Mouse (Mus musculus): ENCODE data around the gene Cntfr.
"Not testable (repeated sequence)": the region's sequence is repeated elsewhere in the genome, so short reads cannot be mapped to it uniquely, and the experiment has no call there.

The Cntfr gene

DNA sequence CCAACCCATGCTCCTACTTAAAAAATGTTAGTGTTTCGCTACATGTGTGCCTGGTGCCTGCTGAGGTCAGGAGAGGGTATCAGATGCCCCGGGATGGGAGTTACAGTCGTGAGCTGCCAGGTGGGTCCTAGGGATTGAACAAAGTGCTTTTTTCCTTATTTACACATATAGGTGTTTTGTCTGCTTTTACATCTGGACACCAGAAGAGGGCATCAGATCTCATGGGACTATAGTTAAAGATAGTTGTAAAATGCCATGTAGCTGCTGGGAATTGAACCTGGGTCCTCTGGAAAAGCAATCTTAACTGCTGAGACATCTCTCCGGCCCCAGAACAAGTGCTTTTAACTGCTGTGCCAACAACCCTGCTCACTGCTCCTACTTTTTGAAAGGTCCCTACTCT is 13.3 kb upstream of the Cntfr start:
- no peak for DNase-seq (ENCODE audit: low spot score)

DNA sequence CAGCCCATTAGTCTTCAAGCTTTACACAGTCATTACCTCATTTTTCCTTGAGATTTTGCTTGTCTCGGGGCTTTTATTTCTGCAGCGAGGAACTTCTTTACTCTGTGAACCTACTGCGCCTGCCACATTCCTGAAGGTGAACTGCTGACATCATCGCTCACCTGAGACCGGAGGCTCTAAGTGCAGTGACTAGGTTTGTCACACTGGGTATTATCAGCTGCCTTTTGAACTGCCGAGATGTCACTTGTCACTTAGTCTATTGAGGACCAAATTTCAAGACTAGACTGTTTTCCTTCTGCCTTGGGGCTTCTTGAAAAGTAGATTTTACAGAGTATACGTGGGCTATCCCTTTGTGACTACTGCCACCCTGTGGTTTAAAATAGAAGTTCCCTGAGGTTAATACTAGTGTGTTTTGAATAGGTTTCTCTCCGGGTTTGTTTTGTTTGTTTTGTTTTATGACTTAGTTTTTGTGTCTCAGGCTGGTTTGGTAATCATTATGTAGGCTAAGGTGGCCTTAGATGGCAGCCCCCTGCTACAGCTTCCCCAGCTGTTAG is 11.4 kb upstream of the Cntfr start:
- peak; percentile 67 for DNase-seq (ENCODE audit: low spot score)

DNA sequence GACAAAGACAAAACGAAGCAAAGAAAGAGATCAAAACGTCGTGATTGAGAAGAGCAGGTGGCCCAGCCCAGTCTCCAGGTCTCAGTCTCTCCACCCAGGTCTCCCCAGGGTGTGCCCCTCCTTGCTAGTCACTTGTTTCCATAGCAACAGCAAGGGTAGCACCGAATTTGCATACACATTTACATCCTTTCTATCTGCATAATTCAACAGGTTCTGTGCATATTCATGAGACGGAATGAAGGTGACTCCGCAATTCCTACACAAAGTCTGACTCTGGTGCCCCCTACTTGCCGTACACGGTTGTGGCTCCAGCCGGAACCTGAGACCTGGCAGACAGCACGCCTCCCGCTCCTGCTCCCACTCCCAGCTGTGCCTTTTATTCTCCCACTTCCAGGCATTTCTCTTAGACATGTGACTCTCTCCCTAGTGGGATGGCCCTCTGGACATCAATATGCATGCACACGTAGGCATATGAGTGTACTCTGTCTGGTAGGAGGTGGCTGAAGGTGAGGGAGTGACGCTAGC is 10.2 kb upstream of the Cntfr start:
- peak; percentile 75 for DNase-seq (ENCODE audit: low spot score)

DNA sequence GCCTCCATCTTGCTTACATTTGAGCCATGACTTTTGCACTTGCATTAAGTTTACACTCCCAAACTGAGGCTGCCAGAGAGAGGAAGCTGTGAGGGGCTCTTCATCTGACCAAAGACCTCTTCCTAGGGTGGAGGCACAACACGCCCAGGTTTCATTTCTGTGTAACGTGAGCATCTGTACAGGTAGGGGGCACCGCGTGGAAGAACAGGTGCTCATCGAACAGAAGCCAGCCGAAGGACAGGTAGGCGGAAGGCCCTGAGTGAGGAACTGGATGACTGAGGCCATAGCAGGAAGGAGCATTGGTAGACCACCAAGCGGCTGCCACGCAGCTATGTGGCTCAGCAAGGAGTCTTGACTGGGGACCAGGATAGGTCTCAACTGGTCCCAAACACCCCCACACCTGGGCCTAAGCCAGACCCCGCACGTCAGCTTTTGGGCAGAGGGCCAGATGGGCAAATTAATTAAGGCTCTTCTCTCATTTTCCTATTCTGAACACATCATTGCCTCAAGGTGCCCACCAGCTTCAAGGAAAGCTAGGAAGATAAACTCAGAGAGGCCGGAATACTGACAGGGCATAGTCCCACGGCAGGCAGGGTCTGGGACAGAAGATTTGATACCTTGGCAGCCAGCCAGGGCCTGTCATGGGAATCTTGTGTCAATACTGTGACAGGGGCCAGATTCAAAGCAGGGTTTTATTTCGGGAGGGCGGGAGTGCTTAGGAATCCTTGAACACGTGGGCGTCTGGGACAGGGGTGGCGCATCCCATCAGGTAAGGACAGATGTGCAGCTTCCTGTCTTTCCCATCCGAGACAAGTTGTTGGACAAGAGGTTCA is 9.2 kb upstream of the Cntfr start:
- no peak for DNase-seq (ENCODE audit: low spot score)

DNA sequence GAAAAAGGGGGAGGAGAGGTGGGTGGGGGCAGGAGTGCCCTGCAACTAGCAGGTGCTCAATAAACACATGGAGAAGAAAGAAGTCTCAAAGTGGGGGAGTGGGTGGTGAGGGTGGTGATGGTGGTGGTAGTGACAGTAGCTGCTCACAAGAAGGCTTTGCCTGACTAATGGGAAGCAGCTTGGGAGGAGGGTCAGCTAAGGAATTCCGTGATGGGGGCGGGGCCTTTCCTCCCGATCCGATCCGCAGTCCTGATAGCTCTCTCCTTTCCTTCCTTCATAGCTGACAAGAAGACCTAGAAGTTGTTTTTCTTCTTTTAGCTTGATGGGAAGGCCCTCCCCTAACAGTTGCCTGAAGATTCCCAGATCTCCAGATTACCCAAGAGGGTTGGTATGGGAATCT is 7.8 kb upstream of the Cntfr start:
- no peak for DNase-seq (ENCODE audit: low spot score)

DNA sequence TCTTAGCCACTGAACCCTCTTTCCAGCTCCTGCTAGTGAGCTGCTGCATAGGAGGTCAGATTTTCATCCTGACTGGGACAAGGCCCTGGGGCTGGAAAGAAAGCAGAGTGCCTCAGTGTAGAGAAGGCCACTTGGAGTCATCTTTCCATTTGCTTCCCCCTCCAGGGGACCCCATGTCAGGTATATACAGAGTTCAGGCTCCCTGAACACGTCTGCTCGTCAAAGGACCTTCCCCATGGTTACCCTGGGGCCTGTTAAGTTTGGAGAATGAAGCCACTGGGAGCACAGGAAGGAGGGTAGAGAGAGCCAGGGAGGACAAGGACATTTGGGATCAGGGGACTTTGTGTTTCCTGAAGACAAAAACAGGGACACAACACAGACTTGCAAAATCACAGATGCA is 5.3 kb upstream of the Cntfr start:
- DNase-seq (ENCODE audit: low spot score): not testable (repeated sequence)

DNA sequence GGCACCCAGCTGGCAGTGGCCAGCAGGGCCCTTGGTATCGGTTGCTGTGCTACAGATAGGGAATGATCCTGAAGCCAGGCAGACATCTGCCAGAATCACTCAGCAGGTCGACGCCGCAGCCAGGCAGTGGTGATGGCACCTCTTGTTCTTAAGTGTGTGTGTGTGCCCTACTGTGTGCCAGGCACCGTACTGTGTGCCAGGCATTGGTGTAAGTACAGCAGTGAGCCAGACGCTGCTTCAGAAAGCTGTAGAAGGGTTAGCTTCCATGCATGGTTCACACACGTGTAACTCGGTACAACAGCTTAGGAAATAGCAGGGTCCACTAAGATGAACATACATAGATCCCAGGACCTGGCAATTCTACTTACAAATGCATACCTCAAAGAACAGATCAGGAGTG is 3.3 kb upstream of the Cntfr start:
- DNase-seq (ENCODE audit: low spot score): not testable (repeated sequence)

DNA sequence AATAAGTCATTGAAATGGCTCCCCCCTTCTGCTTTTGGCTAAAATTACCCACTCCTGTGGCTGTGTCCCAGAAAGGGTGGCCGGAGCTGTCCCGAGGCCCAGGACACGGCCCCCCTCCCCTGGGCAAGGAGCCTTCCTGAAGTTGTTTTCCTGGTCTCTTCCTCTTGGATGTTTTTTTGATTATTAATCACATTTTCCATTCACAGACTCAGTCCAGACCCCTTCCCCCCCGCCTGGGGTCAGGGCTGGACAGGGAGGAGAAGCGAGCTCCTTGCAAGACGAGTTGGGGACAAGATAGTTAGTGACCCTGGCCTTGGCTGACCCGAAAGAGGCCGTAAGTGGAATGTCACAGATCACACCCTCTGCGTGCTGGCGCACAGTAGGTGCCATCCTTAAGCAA is 2.9 kb upstream of the Cntfr start, which contains the start of gene Il11ra1:
Gene Il11ra1 (plus strand): TSS at position 207 of the 400 bp plus-strand sequence.
- not testable (repeated sequence) for DNase-seq (ENCODE audit: low spot score)

DNA sequence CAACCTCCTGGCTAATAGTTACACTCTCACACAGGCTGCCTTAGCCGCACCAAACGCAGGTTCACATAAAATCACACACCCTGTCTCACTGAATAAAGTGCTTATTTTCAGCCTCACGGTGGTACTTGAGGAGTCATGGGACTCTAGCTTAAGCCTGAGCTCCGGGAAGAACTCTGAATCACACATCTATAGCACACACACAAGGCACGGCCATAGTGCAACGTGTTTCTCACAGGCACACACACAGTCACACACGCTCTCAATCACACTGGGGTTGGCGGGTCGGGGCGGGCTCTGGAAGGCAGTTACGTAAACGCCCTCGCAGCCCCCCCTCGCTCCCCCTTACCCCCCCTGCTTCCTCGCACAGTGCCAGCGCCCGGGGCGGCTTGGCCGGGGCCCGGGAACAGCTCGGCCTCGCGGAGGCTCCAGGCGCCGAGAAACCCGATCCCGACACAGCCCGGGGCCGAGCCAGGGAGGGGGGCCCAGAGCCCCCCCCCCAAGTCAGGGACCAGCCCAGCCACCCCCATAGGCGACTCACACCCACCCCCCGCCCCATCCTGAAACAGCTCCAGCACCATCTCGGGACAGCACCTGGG is 1.6 kb upstream of the Cntfr start:
- DNase-seq (ENCODE audit: low spot score): not testable (repeated sequence)

DNA sequence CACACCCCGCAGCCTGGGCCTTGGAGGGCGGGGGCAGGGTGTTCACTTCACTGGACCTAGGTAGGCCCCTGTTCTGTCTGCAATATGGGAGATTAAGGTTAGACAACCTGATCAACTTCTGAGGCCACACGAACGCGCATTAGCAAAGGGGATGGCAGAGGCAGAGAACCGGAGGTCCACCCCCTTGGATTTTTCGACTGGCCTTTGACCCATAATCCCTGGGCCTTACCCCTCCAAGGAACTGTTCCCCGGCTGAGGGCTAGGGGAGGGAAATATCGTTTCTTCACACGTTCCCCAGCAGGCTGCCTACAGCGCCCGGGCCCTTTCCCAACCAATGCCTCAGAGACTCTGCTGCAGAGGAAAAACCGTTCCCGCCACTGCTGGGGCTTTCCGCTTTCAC is 437 bp downstream of the Cntfr start:
- not testable (repeated sequence) for DNase-seq (ENCODE audit: low spot score)

DNA sequence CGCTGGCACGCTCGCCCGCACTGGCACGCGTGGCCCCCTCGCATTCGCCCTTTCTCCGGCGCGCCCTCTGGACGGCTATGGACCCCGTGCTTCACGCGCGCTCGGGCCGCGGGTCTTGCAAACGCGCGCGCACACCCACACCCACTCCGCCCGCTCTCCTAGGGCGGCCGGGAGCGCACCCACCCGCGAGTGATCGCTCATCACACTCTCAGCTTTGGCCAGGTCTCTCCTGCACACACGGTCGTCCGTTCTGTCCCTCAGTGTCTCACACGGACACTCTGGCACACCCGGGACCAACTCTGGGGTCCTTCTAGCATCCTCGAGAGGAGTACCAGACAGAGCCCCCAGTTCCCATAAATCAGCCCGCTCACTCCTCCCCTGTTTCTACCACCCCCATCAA is 1.1 kb downstream of the Cntfr start:
- DNase-seq (ENCODE audit: low spot score): not testable (repeated sequence)

DNA sequence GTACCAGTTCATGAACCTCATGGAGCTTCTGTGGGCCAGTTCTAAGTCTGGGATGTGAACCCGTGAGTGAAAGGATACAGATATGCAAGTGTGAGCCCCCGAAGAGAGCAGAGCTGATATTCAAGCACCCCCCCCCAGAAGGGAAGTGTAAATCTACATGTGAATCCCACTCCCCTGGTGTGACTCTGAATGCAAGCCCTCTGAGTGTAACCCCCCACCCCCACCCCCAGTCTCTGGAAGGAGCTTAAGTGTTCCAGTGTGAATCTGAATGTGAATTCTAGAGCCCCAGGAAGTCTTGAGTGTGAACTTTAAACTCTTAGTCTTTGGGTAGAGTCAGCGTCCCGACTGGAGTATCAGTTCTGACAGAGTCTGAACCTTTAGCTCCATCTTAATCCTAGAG is 3.4 kb downstream of the Cntfr start:
- not testable (repeated sequence) for DNase-seq (ENCODE audit: low spot score)

DNA sequence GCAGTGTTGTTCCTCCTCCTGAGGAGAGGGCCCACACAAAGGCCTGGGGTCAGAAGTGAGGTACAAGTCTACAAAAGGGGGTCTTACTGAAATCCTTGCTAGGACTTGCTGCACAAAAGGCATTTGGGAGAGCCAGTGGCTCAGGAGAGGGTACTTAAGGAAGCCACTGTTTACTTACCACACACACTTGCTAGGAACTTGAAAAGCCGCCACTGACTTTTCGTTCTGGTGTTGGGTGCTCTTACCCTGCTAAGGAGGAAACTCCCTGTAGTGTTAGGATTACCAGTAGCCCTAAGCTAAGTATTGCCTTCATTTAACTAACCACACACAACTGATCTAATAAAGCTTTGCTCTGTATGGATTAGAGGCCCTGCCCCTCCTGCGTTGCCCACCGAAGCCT is 6.9 kb downstream of the Cntfr start:
- DNase-seq (ENCODE audit: low spot score): not testable (repeated sequence)

DNA sequence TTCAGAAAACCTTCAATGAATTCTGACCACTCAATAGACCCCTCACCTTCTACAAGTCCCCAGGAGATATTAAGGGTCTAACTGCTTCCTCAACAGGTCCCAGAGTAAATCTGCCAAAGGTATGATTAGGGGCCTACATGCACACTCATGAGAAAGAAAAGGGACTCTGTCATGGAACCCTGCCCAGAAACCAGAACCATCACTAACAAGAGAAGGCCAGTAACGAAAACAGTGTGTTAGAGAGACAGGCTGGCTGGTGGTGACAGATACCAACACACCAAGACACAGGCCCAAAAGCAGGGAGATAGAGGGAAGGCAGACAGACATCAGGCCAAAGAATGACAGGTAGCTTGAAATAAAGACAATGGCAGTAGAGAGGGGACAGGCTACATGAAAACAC is 8.3 kb downstream of the Cntfr start:
- DNase-seq (ENCODE audit: low spot score): not testable (repeated sequence)

DNA sequence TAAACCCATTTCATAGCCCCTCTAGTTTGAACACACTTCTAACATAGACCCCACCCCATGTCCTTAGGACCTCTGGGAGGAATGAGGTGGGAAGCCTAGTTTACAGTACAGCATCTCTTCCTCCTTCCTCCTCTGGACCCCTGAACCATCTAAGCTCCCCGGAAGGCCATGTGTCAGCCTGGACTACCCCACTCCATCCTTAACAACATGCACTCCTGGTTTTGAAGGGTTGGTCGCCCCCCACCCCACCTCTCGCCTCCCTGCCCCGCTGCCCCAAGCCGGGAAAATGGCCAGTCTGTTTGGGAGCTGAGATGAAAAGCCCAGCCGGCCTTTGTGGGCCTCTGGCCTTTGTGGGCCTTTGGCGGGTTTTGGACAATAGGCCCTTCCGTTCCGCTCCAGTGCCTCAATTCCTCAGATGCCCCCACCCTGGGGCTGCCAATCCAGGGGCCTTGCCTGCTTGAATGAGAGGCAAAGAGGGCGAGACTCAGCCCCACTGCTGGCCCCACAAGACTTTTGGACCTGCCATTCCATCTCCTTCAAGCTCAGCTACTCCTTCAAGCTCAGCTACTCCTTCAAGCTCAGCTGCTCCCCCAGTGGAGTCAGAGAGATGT is 10.9 kb downstream of the Cntfr start:
- not testable (repeated sequence) for DNase-seq (ENCODE audit: low spot score)

DNA sequence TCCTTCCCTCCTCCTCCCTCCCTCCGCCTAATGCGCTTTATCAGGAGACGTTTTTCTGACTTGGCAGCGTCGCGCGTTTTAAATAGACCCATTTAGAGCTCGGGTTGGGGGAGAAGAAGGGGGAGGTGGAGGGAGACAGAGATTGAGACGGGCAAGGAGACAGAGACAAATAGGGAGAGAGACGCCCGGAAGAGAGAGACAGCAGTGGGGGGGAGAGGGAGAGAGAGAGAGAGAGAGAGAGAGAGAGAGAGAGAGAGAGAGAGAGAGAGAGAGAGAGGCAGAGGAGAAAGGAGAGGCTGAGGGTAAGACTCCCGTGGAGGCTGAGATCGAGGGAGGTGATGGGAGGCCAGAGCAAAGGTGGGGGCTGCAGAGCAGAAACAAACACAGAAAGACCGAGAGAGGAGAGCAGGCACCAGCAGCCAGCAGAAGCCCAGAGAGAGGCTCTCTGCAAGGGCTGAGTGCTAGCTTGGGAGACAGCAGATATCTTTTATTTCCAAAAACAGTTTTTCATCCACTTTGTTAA is 11.9 kb downstream of the Cntfr start:
- not testable (repeated sequence) for DNase-seq (ENCODE audit: low spot score)

DNA sequence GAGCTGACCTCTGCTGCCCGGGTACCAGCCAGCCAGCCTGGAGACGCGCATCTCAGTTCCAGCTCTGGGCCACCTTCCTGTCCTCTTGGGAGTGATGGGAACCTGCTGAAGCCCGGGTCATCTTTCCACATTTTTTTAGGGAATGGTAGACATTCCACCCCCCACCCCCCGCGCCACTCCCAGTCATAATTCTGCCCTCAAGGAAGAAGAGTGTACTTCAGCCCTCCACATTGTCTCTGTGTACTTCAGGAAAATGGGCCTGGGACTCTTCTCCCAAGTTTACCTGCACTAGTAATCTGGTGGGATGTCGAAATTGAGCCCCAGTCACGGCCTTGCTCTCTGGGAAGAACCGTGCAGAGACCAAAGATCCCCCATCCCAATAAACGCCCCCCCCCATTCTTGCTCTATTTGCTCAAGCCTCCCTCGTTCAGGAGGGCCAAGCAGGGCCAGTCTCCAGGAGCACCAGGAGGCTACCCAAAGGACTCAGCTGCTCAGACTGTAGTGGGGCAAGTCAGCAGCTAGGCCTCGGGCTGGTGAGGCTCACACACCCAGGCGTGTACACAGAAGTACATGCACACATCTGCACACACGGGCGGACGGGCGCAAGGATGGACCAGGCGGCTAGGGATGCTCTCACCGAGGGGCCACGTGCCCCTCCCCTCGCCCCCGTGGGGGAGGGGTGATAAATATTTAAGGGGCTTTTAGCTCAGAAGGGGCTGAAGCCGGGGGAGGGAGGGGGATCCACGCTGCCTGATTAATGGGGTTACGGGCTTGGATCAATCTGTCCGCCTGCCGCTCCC is 12.6 kb downstream of the Cntfr start:
- not testable (repeated sequence) for DNase-seq (ENCODE audit: low spot score)

DNA sequence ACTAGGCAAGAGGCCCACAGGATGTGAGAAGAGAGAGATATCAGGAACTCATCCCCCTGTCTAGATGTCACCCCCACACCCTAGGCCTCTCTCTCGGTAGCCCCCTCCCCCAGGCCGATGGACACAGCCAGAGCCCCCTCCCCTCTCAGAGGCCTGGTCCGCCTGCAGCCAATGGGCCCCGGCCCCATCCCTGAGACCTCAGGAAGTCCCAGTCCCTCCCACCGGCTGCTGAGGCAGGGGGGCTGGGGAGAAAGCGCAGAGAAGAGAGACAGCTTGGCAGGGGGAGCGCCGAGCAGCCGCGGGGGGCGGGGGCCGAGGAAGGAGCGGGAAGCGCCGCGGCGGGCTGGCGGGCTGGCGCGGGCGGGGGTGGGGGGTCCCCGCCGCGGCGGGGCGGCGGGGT is 13.6 kb downstream of the Cntfr start:
- DNase-seq (ENCODE audit: low spot score): not testable (repeated sequence)

DNA sequence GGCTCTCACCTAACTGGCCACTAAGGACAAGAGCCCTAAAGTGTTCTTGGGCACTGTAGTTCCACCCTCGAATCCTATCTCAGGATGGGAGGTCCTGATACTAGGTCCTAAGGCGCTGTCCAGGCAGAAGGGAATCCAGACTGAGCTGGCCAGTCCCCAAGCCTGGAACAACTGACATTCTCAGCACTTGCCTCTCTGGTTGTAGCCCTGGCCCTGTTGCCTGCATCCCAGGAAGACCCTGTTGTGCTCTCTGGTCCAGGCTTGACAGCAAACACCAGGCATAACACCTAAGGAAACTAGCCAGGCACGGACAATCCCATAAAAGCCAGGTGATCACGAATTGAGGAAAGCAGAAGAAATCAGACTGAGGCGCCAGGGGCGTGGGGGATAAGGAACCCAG is 14.1 kb downstream of the Cntfr start:
- no peak for DNase-seq (ENCODE audit: low spot score)

DNA sequence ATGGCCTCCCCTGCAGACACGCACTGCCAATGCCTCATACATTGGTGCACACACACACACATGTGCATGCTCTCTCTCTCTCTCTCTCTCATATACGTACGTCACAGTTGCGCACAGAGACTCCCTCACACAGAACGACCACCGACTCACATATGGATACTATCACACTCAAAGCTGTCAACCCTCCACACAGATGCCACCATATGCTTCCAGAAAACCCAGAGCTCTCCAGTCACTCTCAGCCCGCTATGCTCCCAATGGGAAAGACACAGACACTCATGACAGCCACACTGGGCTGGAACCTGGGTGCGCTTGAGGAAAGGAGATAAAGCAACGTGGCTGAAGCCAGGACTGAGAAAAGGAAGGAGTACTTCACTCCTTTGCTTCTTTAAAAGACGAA is 14.9 kb downstream of the Cntfr start:
- no peak for DNase-seq (ENCODE audit: low spot score)

DNA sequence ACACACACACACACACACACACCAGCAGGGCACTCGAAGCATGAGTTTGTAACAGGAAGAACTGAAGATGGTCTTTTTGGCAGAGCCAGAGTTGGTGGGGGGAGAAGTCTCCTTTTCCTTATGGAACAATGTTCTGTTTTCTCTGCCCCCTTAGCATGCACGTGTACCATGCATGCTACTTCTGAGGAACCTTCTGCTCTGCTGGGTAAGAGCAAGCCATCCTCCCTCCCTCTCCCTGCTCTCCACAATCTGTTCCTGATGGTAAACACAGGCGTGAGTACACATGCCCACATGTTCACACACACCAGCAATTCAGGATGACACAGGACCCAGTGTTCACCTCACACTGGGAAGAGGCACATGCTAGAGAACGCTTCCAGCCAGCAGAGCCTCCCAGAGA is 15.7 kb downstream of the Cntfr start:
- DNase-seq (ENCODE audit: low spot score): no peak

DNA sequence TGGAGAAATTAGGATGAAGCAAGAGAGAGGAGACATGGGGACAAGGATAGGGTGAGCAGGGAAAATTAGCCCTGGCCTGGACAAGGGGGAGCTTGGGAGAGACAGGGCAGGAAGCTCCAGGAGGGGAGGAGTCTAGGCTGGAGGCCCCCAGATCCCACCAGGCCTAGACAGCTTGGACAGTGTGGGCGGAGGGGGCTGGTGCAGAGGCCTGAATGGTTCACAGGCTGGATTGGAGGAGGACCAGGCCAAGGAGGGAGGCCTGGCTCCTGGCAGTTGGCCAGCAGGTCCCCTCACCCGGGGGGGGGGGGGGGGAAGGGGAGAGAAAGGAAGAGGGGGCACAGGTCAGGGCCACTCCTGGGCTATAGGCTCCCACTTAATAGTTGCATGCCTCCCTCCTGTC is 17.6 kb downstream of the Cntfr start:
- no peak for DNase-seq (ENCODE audit: low spot score)
